Mouse (Mus musculus) cerebellum, postnatal 4 days (tissue): ENCODE results near the gene Car15.

Experiments
- DNase-seq, 2 experiments: peaks; one replicate each; pipeline ENCODE4 v3.0.0; 2022; ENCODE audit warnings: low spot score in 2 of 2, mixed read lengths in 1 of 2

Gene Car15

GRCm38 (mm10) chr16:17833681-17834399 lies 4.3 kb downstream of the Car15 start:
- peak in 1 of 2 experiments; percentile 41 for DNase-seq

GRCm38 (mm10) chr16:17833321-17833680 lies 4.9 kb downstream of the Car15 start:
- peak in 1 of 2 experiments; percentile 42 for DNase-seq

- no peak for DNase-seq
Measured at GRCm38 (mm10) chr16:17832821-17833220, 5.3 kb downstream of the Car15 start, which contains the start of gene B830017H08Rik. Gene B830017H08Rik, plus strand, starts transcription at chr16:17833121.

GRCm38 (mm10) chr16:17831781-17832180 lies 6.4 kb downstream of the Car15 start:
- DNase-seq: no peak

- DNase-seq: no peak
Measured at GRCm38 (mm10) chr16:17830385-17831178, 7.6 kb downstream of the Car15 start.

- DNase-seq: no peak
Measured at GRCm38 (mm10) chr16:17828867-17829266, 9.3 kb downstream of the Car15 start.

- no peak for DNase-seq
Measured at GRCm38 (mm10) chr16:17828229-17828628, 9.9 kb downstream of the Car15 start.

GRCm38 (mm10) chr16:17826500-17826899 lies 11.7 kb downstream of the Car15 start:
- DNase-seq: no peak

- DNase-seq: no peak
Measured at GRCm38 (mm10) chr16:17816528-17816927, 21.6 kb downstream of the Car15 start.

GRCm38 (mm10) chr16:17815411-17816402 lies 22.5 kb downstream of the Car15 start:
- DNase-seq: peak in 1 of 2 experiments; percentile 76

GRCm38 (mm10) chr16:17813173-17813572 lies 25.0 kb downstream of the Car15 start:
- no peak for DNase-seq

- DNase-seq: no peak
Measured at GRCm38 (mm10) chr16:17812120-17812519, 26.0 kb downstream of the Car15 start.

GRCm38 (mm10) chr16:17809711-17810110 lies 28.5 kb downstream of the Car15 start:
- DNase-seq: peak in 1 of 2 experiments; percentile 16

- DNase-seq: peak in 1 of 2 experiments; percentile 26
Measured at GRCm38 (mm10) chr16:17809125-17809524, 29.0 kb downstream of the Car15 start.

- DNase-seq: peak; percentile 77 to 81
Measured at GRCm38 (mm10) chr16:17807192-17808009, 30.8 kb downstream of the Car15 start.

- peak in 1 of 2 experiments; percentile 32 for DNase-seq
Measured at GRCm38 (mm10) chr16:17806581-17807191, 31.5 kb downstream of the Car15 start.

GRCm38 (mm10) chr16:17804982-17805381 lies 33.2 kb downstream of the Car15 start:
- no peak for DNase-seq

- no peak for DNase-seq
Measured at GRCm38 (mm10) chr16:17804449-17804912, 33.7 kb downstream of the Car15 start.

- DNase-seq: no peak
Measured at GRCm38 (mm10) chr16:17803675-17804448, 34.3 kb downstream of the Car15 start.
